Mouse (Mus musculus) hindbrain, embryonic 16.5 days (tissue): ENCODE measurements around the gene Ttll13. TPM values are rescaled to one million over a fixed set of nuclear protein-coding genes. Genes with fewer than 3 reads are reported as not detected.

Experiments used
- ATAC-seq: fragments of 200-750 bp; cut with Nextera tagmentation; 2 replicates; pipeline ENCODE4 v1.8.0; 2017; ENCODE audit warnings: moderate TSS enrichment, moderate library complexity
- H3K27ac ChIP-seq: fragments of 300-500 bp; sonication (generic); 2 replicates; pipeline ENCODE4 v1.5.1; 2014; ENCODE audit warnings: low read depth, mild to moderate bottlenecking, control low read depth, low read length, moderate library complexity
- H3K27me3 ChIP-seq: fragments of 300-500 bp; sonication (generic); replicated peaks from 2 replicates; pipeline ENCODE4 v1.6.1; 2014; ENCODE audit warnings: low read length; ENCODE audit not compliant: control insufficient read depth, insufficient read depth
- H3K36me3 ChIP-seq: fragments of 300-500 bp; sonication (generic); 2 replicates; pipeline ENCODE4 v1.6.1; 2014; ENCODE audit warnings: mild to moderate bottlenecking, low read length, moderate library complexity, mixed read lengths; ENCODE audit not compliant: control insufficient read depth, insufficient read depth
- H3K4me1 ChIP-seq: fragments of 300-500 bp; sonication (generic); 2 replicates; pipeline ENCODE4 v1.6.1; 2014; ENCODE audit warnings: low read depth, low read length; ENCODE audit not compliant: control insufficient read depth, insufficient read depth
- H3K4me2 ChIP-seq: fragments of 300-500 bp; sonication (generic); 2 replicates; pipeline ENCODE4 v1.6.1; 2014; ENCODE audit warnings: mild to moderate bottlenecking, low read length, control low read depth, moderate library complexity
- H3K4me3 ChIP-seq: fragments of 300-500 bp; sonication (generic); 2 replicates; pipeline ENCODE4 v1.5.1; 2014; ENCODE audit warnings: mild to moderate bottlenecking, low read length, control low read depth, moderate library complexity
- H3K9ac ChIP-seq: fragments of 300-500 bp; sonication (generic); 2 replicates; pipeline ENCODE4 v1.6.1; 2014; ENCODE audit warnings: low read depth, mild to moderate bottlenecking, control low read depth, low read length, moderate library complexity
- H3K9me3 ChIP-seq: fragments of 300-500 bp; sonication (generic); 2 replicates; pipeline ENCODE4 v1.6.1; 2014; ENCODE audit warnings: mild to moderate bottlenecking, low read length, moderate library complexity; ENCODE audit not compliant: control insufficient read depth
- WGBS: fragments of 180-500 bp; shearing (Covaris S2); extraction: QIAGEN DNeasy Blood & Tissue Kit; methylation state at CpG from one replicate; pipeline ENCODE4 v1.1.7; 2014; 5-methylcytosine and 5-hydroxymethylcytosine counted together
- polyA plus RNA-seq: library from polyadenylated mRNA; unstranded; fragments of >200 nt; fragmentation: Nextera tagmentation; extraction: Ambion mirVana; gene quantifications from 2 replicates; pipeline ENCODE4 v1.2.1, GENCODE M21; 2015

Ttll13 gene
- polyA plus RNA-seq, 1 experiment from 2014 or later, result 3.3 TPM

DNA sequence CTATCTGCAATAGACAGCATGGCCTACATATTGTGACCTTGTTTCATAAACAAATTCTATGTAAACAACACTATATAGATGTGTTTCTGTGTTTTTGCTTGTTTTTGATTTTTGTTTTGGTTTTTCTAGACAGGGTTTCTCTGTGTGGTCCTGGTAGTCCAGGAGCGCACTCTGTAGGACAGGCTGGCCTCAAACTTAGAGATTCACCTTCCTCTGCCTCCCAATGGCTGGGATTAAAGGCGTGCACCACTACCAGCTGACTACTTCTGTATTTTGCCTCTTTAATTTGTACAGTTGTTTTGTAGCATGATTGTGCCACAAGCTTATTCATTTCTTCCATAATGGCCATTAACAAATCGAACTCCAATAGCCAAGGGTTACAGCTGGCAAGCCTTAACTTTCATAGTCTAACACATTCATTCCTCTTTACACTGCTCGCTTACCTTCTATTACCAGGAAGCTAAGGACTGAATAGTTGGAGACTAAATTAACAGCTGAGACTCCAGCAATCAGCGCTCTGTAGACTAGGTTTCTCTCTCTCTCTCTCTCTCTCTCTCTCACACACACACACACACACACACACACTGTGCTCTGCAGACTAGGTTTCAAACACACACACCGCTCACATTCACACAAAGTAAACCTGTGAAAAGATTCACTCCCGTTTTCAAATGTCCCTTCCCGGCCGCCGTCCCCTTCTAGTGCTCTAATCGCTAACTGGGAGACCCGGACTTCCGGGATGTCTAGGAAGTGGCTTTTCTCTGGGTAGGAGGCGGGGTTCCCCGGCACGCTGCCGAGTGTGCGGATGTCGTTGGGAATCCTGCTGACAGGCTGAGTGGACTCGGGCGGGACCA lies 22.9 kb downstream of the Ttll13 start, which contains the start of gene Vps33b:
Vps33b (plus strand) TSS at position 753 of the 854 bp plus-strand sequence.
- 4% methylated on average over 21 of the region's 21 CpGs for WGBS
- no peaks in the 10 kb centered on the region; the same call in 1 of the 2 replicates for H3K9me3 ChIP-seq
- peaks cover 44% of the 10 kb centered on the region for H3K36me3 ChIP-seq

DNA sequence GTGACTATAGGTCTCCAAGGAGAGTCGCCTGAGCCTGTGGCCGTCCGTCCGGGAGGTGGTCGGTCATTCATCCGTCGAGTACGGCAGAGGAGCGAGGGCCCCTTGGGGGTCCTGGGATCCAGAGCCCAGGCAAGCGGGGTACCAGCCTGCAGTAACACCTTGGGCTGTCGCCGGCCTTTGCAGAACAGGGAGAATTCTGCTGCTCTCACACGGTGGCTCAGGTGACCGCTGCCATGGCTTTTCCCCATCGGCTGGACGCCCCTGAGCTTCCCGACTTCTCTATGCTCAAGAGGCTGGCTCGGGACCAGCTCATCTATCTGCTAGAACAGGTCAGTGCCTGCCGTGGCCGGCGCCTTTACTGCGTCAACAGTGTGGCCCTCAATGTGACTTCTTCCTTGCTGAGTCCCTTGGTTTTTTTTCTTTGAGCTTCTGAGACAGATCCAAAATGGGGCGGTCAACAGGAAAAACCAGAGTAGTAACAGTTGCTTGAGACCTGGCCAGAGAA lies 23.6 kb downstream of the Ttll13 start:
- Histone ChIP-seq H3K9me3 (peaks cover 5% of the 10 kb centered on the region), H3K4me2 (peak overlapping the region; percentile 81), H3K36me3 (peaks cover 44% of the 10 kb centered on the region), H3K27ac (peak overlapping the region; percentile 53), H3K27me3 (no peaks in the 10 kb centered on the region), H3K4me1 (peaks cover 21% of the 10 kb centered on the region), H3K4me3 (peak overlapping the region; percentile 60), H3K9ac (peak overlapping the region; percentile 71)
- under 1% methylated on average over 23 of the region's 23 CpGs for WGBS
- peak; percentile 63 for ATAC-seq

More for the DNA sequence above, 22.9 kb downstream of the Ttll13 start, which contains the start of gene Vps33b:
- Histone ChIP-seq H3K4me3 (peak within 1 kb of the TSS; percentile 60), H3K4me1 (peaks cover 21% of the 10 kb centered on the region), H3K27ac (peak within 1 kb of the TSS; percentile 53), H3K9ac (peak within 1 kb of the TSS; percentile 71), H3K4me2 (peak within 1 kb of the TSS; percentile 81), H3K27me3 (no peaks in the 10 kb centered on the region)
- peak; percentile 92 for ATAC-seq

DNA sequence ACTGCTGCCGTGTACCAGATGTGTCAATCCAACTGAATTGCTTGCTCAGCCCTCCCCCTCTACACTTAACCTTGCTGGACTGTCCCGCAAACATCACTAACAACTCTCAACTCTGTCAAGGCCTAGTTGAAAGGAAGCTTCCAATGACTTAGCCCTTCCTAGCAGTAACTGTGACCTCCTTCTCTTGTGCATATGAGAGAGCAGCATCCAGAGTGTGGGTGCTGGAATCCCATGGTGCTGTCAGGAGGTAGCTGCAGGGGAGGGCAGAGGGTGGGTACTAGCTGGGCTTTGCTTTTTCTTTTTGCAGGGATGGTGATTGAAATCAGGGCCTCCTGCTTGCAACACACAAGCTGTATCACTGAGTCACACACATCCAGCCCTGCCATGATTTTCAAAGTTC lies 27.3 kb downstream of the Ttll13 start:
- Histone ChIP-seq H3K9ac (no peak overlapping the region), H3K9me3 (peaks cover 10% of the 10 kb centered on the region), H3K27ac (no peak overlapping the region), H3K27me3 (no peaks in the 10 kb centered on the region), H3K36me3 (peaks cover 51% of the 10 kb centered on the region), H3K4me3 (no peak overlapping the region), H3K4me2 (no peak overlapping the region), H3K4me1 (peaks cover 19% of the 10 kb centered on the region)
- WGBS, result 98% methylated on average over 2 of the region's 2 CpGs
- no peak for ATAC-seq

DNA sequence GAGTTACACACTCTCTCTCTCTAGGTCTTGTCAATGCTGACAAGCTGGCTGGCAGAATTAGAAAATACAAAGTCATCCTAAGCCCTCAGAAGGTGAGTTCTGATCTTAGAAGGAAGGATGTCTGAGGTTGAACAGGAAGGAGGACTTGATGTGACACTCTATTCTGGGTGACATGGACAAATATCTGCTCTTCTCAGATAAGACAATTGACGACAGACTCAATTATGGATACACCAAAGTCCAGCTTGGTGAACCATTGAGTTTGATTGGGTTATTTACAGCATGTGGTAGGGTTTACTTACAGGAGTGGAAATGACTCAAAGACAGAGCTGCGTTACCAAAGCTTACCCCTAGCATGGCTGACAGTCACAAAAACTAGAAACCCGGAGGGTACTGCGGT lies 30.2 kb downstream of the Ttll13 start:
- Histone ChIP-seq H3K4me1 (no peaks in the 10 kb centered on the region), H3K36me3 (peaks cover 63% of the 10 kb centered on the region), H3K9me3 (peaks cover 10% of the 10 kb centered on the region), H3K4me2 (no peak overlapping the region), H3K4me3 (no peak overlapping the region), H3K27ac (no peak overlapping the region), H3K9ac (no peak overlapping the region), H3K27me3 (no peaks in the 10 kb centered on the region)
- 98% methylated on average over 4 of the region's 4 CpGs for WGBS
- ATAC-seq, result no peak

DNA sequence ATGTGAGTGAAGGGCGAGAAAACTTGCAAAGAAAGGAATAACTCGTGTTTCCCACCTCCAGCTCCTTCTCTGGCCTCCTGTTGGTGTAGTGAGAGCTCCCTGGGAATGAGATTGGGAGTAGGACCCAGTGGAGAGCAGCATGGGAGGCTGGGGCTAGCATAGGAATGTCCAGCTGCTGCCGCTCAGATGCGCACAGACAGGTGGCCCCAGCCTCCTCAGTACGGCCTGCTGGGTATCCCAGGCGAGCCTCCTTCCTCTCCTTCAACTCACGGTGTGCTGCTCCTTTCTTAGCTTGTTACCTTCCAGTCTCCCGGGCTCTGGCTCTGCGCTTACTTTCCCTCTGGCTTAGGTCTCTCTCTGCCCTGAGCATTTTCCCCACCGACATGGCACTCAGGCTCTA lies 33.9 kb downstream of the Ttll13 start:
- Histone ChIP-seq H3K4me1 (no peaks in the 10 kb centered on the region), H3K9ac (no peak overlapping the region), H3K9me3 (peaks cover 3% of the 10 kb centered on the region), H3K27me3 (no peaks in the 10 kb centered on the region), H3K4me2 (no peak overlapping the region), H3K4me3 (no peak overlapping the region), H3K27ac (no peak overlapping the region), H3K36me3 (peaks cover 58% of the 10 kb centered on the region)
- no peak for ATAC-seq
- WGBS, result 89% methylated on average over 10 of the region's 10 CpGs

DNA sequence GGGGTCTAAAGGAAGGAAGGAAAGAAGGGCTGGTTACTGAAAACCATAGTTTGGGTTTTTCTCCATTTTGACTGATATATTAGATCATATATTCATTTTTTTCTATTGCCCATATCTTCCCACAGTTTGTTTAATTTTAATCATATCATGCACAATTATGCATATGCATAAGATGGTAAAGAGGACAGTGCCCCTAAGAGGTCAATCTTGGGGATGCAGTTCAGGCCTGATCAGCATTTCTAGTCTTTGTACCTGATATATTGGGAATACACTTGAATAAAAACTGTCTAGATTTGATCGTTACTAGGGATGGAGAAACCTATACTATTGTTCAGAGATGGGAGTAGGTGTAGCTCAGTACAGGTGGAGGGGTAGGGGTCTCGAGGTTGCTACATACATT lies 34.8 kb downstream of the Ttll13 start:
- WGBS, result 88% methylated on average over 2 of the region's 2 CpGs
- Histone ChIP-seq H3K27me3 (no peaks in the 10 kb centered on the region), H3K27ac (no peak overlapping the region), H3K4me3 (no peak overlapping the region), H3K36me3 (peaks cover 60% of the 10 kb centered on the region), H3K9ac (no peak overlapping the region), H3K4me1 (no peaks in the 10 kb centered on the region), H3K4me2 (no peak overlapping the region), H3K9me3 (no peaks in the 10 kb centered on the region)
- ATAC-seq, result no peak

DNA sequence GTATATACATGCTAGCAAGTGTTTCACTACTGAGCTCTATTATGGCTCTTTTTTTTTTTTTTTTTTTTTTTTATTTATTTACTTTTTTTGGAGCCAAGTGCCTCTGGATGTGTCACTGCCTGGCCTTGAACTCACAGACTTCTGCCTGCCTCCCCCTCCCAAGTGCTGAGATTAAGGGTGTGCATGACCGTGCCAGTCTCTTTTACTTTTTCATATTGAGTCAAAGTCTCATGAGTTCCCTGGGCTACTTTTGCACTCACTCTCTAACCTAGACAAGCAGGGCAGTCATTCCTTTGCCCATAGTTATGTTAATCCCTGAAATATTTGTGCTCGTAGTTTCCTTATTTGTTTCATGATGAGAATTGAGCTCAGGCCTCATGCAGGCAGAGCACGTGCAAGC lies 35.5 kb downstream of the Ttll13 start:
- no peak overlapping the region for H3K27ac ChIP-seq
- WGBS, result 90% methylated on average over 3 of the region's 3 CpGs
- ATAC-seq, result no peak
- no peak overlapping the region for H3K9ac ChIP-seq
- H3K4me1 ChIP-seq, result no peaks in the 10 kb centered on the region
- peaks cover 57% of the 10 kb centered on the region for H3K36me3 ChIP-seq
- H3K9me3 ChIP-seq, result no peaks in the 10 kb centered on the region
- H3K4me3 ChIP-seq, result no peak overlapping the region
- no peak overlapping the region for H3K4me2 ChIP-seq
- no peaks in the 10 kb centered on the region for H3K27me3 ChIP-seq

DNA sequence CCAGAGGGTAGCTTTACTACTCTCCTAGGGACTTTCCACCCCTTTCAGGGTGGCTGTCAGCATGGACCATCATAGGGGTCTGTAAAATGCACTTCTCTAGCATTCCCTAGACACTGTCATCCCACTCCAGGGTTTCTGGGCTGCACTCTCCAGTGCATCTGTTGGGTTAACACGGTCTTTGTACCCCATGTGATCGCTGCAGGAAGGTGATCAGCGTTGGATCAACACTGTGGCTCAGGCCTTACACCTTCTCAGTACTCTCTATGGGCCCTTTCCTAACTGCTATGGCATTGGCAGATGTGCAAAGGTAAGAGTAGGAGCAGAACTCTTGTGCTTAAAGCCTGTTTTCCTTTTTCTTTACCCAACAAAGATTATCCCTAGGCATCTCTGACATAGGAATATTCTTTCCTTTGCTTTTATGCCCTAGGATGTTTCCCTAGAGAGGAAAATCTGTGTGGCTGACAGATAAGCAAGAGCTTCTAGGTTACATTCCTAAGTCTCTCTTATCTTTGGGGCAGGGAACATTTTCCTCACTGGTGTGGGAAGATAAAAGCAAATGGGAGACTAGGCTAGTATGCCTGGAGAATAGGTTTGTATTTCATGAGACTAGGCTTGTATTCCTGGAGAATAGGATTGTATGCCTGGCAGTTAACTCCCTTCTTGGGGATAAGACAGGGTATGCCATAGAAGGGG lies 37.2 kb downstream of the Ttll13 start:
- 93% methylated on average over 3 of the region's 3 CpGs for WGBS
- H3K9ac ChIP-seq, result no peak overlapping the region
- no peak for ATAC-seq

DNA sequence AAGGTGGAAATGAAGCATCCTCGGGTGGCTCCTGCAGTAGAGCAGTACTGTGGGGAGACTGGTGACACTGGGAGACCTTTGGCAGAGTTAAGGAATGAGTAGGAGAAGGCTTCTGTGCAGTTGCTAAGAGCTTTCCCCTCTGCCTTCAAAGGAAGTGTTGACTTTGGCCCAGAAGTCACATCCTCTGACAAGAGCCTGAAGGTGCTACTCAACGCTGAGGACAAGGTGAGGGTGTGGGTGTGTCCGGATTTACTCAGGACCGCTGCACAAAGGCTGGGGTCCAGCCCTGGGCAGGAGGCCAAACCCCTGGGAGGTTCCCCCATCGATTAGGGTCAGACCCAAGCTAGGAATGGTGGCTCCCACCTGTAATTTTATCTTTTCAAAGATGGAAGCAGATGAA lies 38.2 kb downstream of the Ttll13 start:
- no peaks in the 10 kb centered on the region for H3K9me3 ChIP-seq
- WGBS, result 94% methylated on average over 5 of the region's 5 CpGs

More for the DNA sequence above, 37.2 kb downstream of the Ttll13 start:
- Histone ChIP-seq H3K9me3 (no peaks in the 10 kb centered on the region), H3K27ac (no peak overlapping the region), H3K4me1 (no peaks in the 10 kb centered on the region), H3K36me3 (peaks cover 56% of the 10 kb centered on the region), H3K4me2 (no peak overlapping the region), H3K4me3 (no peak overlapping the region), H3K27me3 (no peaks in the 10 kb centered on the region)

More for the DNA sequence above, 38.2 kb downstream of the Ttll13 start:
- Histone ChIP-seq H3K9ac (no peak overlapping the region), H3K4me1 (no peaks in the 10 kb centered on the region), H3K36me3 (peaks cover 53% of the 10 kb centered on the region), H3K27me3 (no peaks in the 10 kb centered on the region), H3K4me2 (no peak overlapping the region), H3K4me3 (no peak overlapping the region), H3K27ac (no peak overlapping the region)
- no peak for ATAC-seq
